Mouse (Mus musculus) erythroblast, embryonic 14.5 days (primary cell): ENCODE results near the gene Arhgef25.

Experiments
- GATA1 ChIP-seq: IDR thresholded peaks from 2 replicates; pipeline ENCODE4 v1.6.1; 2012; ENCODE audit warnings: low read length, inconsistent platforms, mixed read lengths
- TAL1 ChIP-seq: IDR thresholded peaks from 3 replicates; pipeline ENCODE4 v1.6.1; 2012; ENCODE audit warnings: low read length, inconsistent platforms, mixed read lengths

- no peak for TF ChIP-seq GATA1
- no peak for TF ChIP-seq TAL1
Observed at GRCm38 (mm10) chr10:127179871-127180694, 9.8 kb downstream of the Arhgef25 start, which contains the start of gene Slc26a10.
